ENCODE assay signal across 11 mouse cellular contexts in the genomic region with DNA sequence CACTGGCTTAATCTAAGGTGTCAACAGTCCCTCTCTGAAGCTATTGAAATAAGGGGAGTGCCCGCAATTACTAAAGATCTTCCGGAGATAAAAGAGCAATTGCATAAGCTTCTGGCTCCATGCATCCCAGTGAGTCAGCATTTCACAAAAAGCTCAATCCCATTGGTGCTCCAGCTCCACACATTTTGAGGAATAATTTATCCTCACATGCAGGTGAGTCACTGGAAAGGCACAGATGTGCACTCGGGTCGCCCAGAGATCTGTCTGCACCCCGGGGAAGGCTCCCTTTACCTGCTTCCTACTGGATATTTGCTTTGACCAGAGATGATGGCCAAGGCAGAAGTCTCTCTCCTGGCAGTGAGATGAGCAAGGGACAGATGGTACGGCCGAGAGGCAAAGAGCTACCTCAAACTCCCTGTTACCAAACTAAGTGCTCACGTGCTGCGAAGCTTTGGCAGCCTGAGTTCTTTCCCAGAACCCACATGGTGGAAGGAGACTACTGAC. TPM values are rescaled to one million over a fixed set of nuclear protein-coding genes. Genes with fewer than 3 reads are reported as not detected.
DNase-seq lines count a peak whose midpoint lies in the region; TF ChIP-seq lines count a peak whose summit lies in the region.
"Had no signal": no experiment of that assay in that cellular context is flagged by ENCODE, and none has a peak within 500 bp of the region (broad histone marks: within the 10 kb centered on the region; RNA-seq: fewer than 3 reads in every experiment).

No protein-coding gene starts in this region.

- no peak overlapping the region for H3K27ac ChIP-seq in kidney, adult 2 months (ENCODE audit: insufficient read depth, low read depth, low read length)
- H3K27ac ChIP-seq: embryonic facial prominence, embryonic 13.5 days; kidney, postnatal 0 days had no signal

- no peaks in the 10 kb centered on the region for H3K36me3 ChIP-seq in kidney, adult 2 months (ENCODE audit: control insufficient read depth, insufficient read depth, low read length)
- H3K36me3 ChIP-seq: embryonic facial prominence, embryonic 13.5 days had no signal

- TF ChIP-seq POLR2A in kidney, adult 2 months (IDR thresholded peaks at IDR 0.05; ENCODE audit: low read depth, low read length), result no peak

- no peak for TF ChIP-seq CTCF in kidney, adult 2 months (conservative IDR thresholded peaks at IDR 0.05; ENCODE audit: insufficient read depth, insufficient read length, low read depth, low read length)

- no peaks in the 10 kb centered on the region for H3K4me1 ChIP-seq in kidney, adult 2 months (ENCODE audit: control insufficient read depth, insufficient read depth, low read length)

- WGBS in kidney, adult 2 months, result 60% methylated on average over 9 of the region's 9 CpGs

- peak; percentile 33 to 39 for DNase-seq in layer of hippocampus, adult 8-10 months (ENCODE audit: low spot score in 2 of 2)
- no peak for DNase-seq in layer of hippocampus, adult 9-10 months (ENCODE audit: low spot score)
- DNase-seq in MN1 (ENCODE audit: low spot score), result peak; percentile 62
- peak; percentile 72 for DNase-seq in cerebellum, adult 8-10 months
- DNase-seq in left cerebral cortex, postnatal 36 days (ENCODE audit: low spot score in 2 of 2), result peak; percentile 59 to 64
- no peak for DNase-seq in kidney, adult 2 months
- no peak for DNase-seq in kidney, adult 9 months
- no peak for DNase-seq in kidney, postnatal 10 days
- DNase-seq: gastrocnemius, postnatal 36 days had no signal

- H3K27me3 ChIP-seq in kidney, adult 2 months (replicated peaks; ENCODE audit: control insufficient read depth, insufficient read depth, low read length), result peaks cover 1% of the 10 kb centered on the region; the same call in 1 of the 2 replicates
- H3K27me3 ChIP-seq: embryonic facial prominence, embryonic 13.5 days had no signal

- intact Hi-C loops in left cerebral cortex, postnatal 36 days (cut with DNase I), result loop anchor here (5.0 kb wide), 1 partner anchor 49 kb away; the partner anchor contains the start of gene Pparg

- H3K4me3 ChIP-seq in kidney, adult 2 months (ENCODE audit: insufficient read depth, low read depth, low read length), result no peak overlapping the region
- H3K4me3 ChIP-seq: embryonic facial prominence, embryonic 13.5 days had no signal

RNA-seq across cellular contexts. Expression of gene Pparg, which starts 47.5 kb away (rescaled TPM):
- total RNA-seq in layer of hippocampus, adult 8-10 months (2022), result 1 to 10 TPM; 1.9 to 4.5 (median 3.6) TPM
- total RNA-seq in left cerebral cortex, postnatal 36 days (2021), result 1 to 10 TPM; 6.6 to 8.7 TPM
- 12.8 and 13.5 TPM in 2 replicates for polyA plus RNA-seq in kidney, adult 2 months (2012; rRNA removed)

Comparison
In these comparisons a context has a peak if more than half of its experiments do, and no peak if none do; other contexts are left out.
1. DNase-seq: peak in layer of hippocampus, adult 8-10 months (2 of 2), MN1 (single experiment), cerebellum, adult 8-10 months (single experiment) and left cerebral cortex, postnatal 36 days (2 of 2); none in layer of hippocampus, adult 9-10 months (single experiment), kidney, adult 2 months (single experiment), kidney, adult 9 months (single experiment) and kidney, postnatal 10 days (single experiment).